Mouse (Mus musculus) mouse embryonic stem cell (cell line): ENCODE measurements around the gene Gm3685.
"Not testable (repeated sequence)": the region's sequence is repeated elsewhere in the genome, so short reads cannot be mapped to it uniquely, and the experiment has no call there.

Source experiments
- in situ Hi-C, 2 experiments: fragments of 300-500 bp; cut with MboI; formaldehyde crosslinking; loops; 1 replicate in 1 of 2; 3 replicates in 1 of 2; pipeline ENCODE4 v1.14.3; 2019 to 2020; ENCODE audit warnings: low sequenced_read_pairs in 2 of 2, low pct_unique_long_range_greater_than_20kb in 1 of 2, mixed read lengths in 1 of 2; ENCODE audit not compliant: unreplicated experiment in 1 of 2

Gm3685 gene

DNA sequence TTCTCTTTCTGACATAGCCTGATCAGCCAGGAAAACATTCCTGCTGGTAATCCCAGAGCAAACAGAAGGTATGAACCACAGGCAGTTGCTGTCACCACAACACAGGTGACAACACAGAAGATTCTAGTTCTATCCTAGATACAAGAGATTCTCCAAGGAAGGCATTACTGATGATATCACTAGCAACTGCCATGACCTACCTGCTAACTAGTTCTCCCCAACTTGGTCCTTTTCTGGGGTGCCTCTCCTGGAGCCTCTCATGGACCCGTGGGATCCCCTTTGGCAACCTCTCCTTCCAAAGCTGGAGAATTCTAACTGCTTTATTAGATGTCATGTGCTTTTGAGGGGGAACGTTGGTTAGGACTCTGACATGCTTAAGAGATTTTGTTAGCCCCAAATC is at the start of gene Gm3685:
Gene Gm3685 (minus strand): TSS at position 101 of the 400 bp plus-strand sequence.
- in situ Hi-C loops: not testable (repeated sequence)

DNA sequence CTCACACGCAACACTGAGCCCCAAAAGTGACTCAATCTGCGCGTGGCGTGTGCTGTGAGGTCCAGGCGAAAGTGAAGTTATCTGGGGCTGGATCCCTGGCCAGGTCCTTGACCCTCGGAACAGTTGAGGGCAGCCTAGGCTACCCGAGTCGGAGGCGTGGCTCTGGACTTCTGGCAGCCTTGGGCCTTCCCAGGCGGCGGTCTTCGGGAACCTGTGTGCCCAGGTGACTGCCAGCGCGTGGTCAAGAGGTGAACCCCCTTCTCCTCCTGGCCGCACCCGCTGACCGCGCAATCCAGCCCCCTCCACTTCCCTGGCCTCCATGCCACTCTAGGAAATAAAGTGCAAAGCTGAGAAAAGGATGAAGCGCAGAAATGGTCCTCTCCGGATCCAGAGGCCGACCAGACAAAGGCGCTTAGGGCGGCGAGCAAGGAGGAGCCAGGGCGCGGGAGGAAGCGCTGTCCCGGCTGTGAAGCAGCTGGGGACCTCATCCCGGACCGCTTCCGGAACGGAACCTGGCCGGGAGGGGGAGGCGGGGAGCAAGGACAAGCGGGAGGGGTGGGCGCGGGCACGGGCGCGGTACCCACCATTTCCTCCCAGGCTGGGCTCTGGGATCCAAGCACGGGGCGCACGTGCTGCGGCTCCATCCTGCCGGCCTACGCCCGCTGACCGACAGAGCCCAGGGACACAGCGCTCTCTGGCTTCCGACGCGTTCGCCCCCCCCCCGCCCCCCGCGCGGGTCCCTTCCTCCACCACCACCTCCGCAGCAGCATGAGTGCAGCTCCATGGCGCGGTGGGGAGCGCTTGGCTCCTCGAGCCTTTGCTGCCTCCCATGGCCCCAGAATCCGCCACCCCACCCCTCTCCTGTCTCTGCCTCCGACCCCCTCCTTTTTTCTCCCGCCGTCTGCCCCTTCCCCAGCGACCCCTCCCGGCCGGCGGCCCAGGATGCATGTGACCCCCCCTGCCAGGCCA is 17.7 kb downstream of the Gm3685 start, which contains the start of gene Gm10406:
Gene Gm10406 (minus strand): TSS at position 669 of the 969 bp plus-strand sequence.
- in situ Hi-C loops: not testable (repeated sequence)

DNA sequence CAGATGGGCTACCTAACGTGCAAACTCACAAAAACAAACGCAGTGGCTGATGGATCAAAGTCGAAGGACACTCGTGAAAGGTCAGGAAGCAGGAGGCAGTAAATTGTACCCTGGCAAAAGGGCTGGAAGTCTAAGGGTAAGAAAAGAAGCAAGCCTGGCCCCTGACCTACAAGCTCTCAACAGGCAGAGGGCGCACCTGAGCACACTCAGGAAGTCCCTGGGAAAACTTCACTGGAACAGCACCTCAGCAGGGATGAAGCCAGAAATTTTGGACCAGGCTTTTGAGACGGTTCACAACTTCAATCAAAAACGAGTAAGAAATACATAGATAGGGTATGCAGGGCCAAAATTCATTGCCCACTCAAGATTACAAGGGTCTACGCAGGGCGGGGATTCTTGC is 18.5 kb downstream of the Gm3685 start:
- in situ Hi-C loops: not testable (repeated sequence)
